Mouse (Mus musculus) forebrain, embryonic 12.5 days (tissue): ENCODE data around the gene Gm21988. TPM values are rescaled to one million over a fixed set of nuclear protein-coding genes. Genes with fewer than 3 reads are reported as not detected.

Experiments used
- ATAC-seq: fragments of 200-750 bp; cut with Nextera tagmentation; 2 replicates; pipeline ENCODE4 v1.8.0; 2017; ENCODE audit warnings: moderate TSS enrichment; ENCODE audit not compliant: low FRiP score
- H3K27ac ChIP-seq: fragments of 300-500 bp; sonication (generic); 2 replicates; pipeline ENCODE4 v1.5.1; 2016; ENCODE audit warnings: mild to moderate bottlenecking
- H3K27me3 ChIP-seq: fragments of 300-500 bp; sonication (generic); 2 replicates; pipeline ENCODE4 v1.6.1; 2016; ENCODE audit warnings: mild to moderate bottlenecking
- H3K36me3 ChIP-seq: fragments of 300-500 bp; sonication (generic); replicated peaks from 2 replicates; pipeline ENCODE4 v1.6.1; 2016; ENCODE audit warnings: mild to moderate bottlenecking
- H3K4me1 ChIP-seq: fragments of 300-500 bp; sonication (generic); 2 replicates; pipeline ENCODE4 v1.6.1; 2016
- H3K4me2 ChIP-seq: fragments of 300-500 bp; sonication (generic); 2 replicates; pipeline ENCODE4 v1.6.1; 2016; ENCODE audit warnings: mild to moderate bottlenecking, moderate library complexity
- H3K4me3 ChIP-seq: fragments of 300-500 bp; sonication (generic); replicated peaks from 2 replicates; pipeline ENCODE4 v1.5.1; 2016; ENCODE audit warnings: mild to moderate bottlenecking
- H3K9ac ChIP-seq: fragments of 300-500 bp; sonication (generic); 2 replicates; pipeline ENCODE4 v1.6.1; 2016; ENCODE audit warnings: mild to moderate bottlenecking
- H3K9me3 ChIP-seq: fragments of 300-500 bp; sonication (generic); 2 replicates; pipeline ENCODE4 v1.6.1; 2016
- WGBS: fragments of 180-500 bp; shearing (Covaris S2); methylation state at CpG from one replicate; pipeline ENCODE4 v1.1.7; 2016; 5-methylcytosine and 5-hydroxymethylcytosine counted together
- polyA plus RNA-seq: library from polyadenylated mRNA; unstranded; fragments of >200 nt; fragmentation: Nextera tagmentation; extraction: Ambion mirVana; gene quantifications from 2 replicates; pipeline ENCODE4 v1.2.1, GENCODE M21; 2016

Gene Gm21988
- polyA plus RNA-seq: 9.4 and 11.2 TPM in 2 replicates

GRCm38 (mm10) chr11:70239541-70240279 lies at the start of gene Gm21988, which contains the start of gene Rnasek:
Gm21988 (minus strand) TSS chr11:70239830.
Rnasek (minus strand) TSS chr11:70239842.
- under 1% methylated on average over 31 of the region's 35 CpGs for WGBS
- Histone ChIP-seq H3K9me3 (no peaks in the 10 kb centered on the region), H3K36me3 (peaks cover 13% of the 10 kb centered on the region), H3K4me2 (peak within 1 kb of the TSS; percentile 98), H3K4me1 (peaks cover 34% of the 10 kb centered on the region), H3K4me3 (peak within 1 kb of the TSS; percentile 89), H3K27ac (peak within 1 kb of the TSS; percentile 82), H3K9ac (peak within 1 kb of the TSS; percentile 85), H3K27me3 (peaks cover 7% of the 10 kb centered on the region)
- ATAC-seq: peak; percentile 62

DNA sequence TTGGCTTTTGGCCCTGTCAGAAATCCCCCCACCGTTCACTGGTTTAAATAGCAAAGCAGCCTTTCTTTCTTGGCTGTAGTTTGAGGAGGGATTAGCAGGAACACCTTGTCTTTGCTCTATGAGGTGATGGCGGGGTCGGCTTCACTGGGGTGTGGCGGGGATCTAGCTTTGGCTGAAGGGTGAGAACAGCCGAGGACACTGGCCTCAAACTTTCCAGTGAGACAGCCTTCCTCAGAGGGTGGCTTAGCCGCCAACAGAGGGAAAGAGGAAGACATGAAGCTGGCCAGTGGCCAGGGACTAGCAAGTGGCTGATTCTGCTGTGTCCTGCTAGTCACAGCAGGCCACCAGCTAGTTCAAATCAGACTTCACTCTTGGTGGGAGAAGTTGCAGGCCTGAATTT lies 49.6 kb upstream of the Gm21988 start:
- no peak for ATAC-seq
- H3K4me1 ChIP-seq: no peaks in the 10 kb centered on the region
- no peak overlapping the region for H3K9ac ChIP-seq
- H3K4me3 ChIP-seq: no peak overlapping the region
- no peaks in the 10 kb centered on the region for H3K27me3 ChIP-seq
- no peaks in the 10 kb centered on the region for H3K36me3 ChIP-seq
- 31% methylated on average over 6 of the region's 6 CpGs for WGBS
- H3K9me3 ChIP-seq: no peaks in the 10 kb centered on the region
- H3K27ac ChIP-seq: no peak overlapping the region
- H3K4me2 ChIP-seq: no peak overlapping the region

- H3K4me3 ChIP-seq: no peak overlapping the region
These were observed 48.5 kb upstream of the Gm21988 start for GRCm38 (mm10) chr11:70288102-70288501.

DNA sequence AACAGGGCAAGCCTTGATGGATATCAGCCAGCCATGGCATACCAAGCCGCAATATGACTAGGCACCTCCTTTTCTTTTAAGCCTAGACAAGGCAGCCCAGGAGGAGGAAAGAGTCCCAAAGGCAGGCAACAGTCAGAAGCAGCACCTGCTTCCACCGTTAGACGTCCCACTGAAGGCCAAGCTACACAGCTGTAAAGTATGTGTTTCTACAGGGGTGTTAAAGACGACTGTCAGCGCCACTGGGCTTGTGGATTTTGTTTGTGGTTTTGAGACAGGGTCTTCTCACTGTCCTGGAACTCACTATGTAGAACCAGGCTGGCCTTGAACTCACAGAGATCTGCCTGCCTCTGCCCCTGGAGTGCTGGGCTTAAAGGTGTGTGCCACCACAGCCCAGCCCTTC lies 46.1 kb upstream of the Gm21988 start:
- Histone ChIP-seq H3K36me3 (no peaks in the 10 kb centered on the region), H3K9me3 (no peaks in the 10 kb centered on the region), H3K4me1 (no peaks in the 10 kb centered on the region), H3K4me3 (no peak overlapping the region), H3K4me2 (no peak overlapping the region), H3K27me3 (no peaks in the 10 kb centered on the region), H3K9ac (no peak overlapping the region), H3K27ac (no peak overlapping the region)
- WGBS: 89% methylated on average over 5 of the region's 5 CpGs
- no peak for ATAC-seq

More at GRCm38 (mm10) chr11:70288102-70288501, 48.5 kb upstream of the Gm21988 start:
- ATAC-seq: no peak
- Histone ChIP-seq H3K9me3 (no peaks in the 10 kb centered on the region), H3K4me1 (no peaks in the 10 kb centered on the region), H3K9ac (no peak overlapping the region), H3K4me2 (no peak overlapping the region), H3K36me3 (no peaks in the 10 kb centered on the region), H3K27ac (no peak overlapping the region), H3K27me3 (no peaks in the 10 kb centered on the region)
- WGBS: 91% methylated on average over 10 of the region's 10 CpGs

- Histone ChIP-seq H3K36me3 (no peaks in the 10 kb centered on the region), H3K4me3 (no peak overlapping the region), H3K27me3 (no peaks in the 10 kb centered on the region), H3K4me2 (no peak overlapping the region), H3K4me1 (no peaks in the 10 kb centered on the region), H3K27ac (no peak overlapping the region), H3K9ac (no peak overlapping the region), H3K9me3 (no peaks in the 10 kb centered on the region)
- ATAC-seq: no peak
- WGBS: 87% methylated on average over 3 of the region's 3 CpGs
These were observed 45.1 kb upstream of the Gm21988 start for GRCm38 (mm10) chr11:70284757-70285156.

DNA sequence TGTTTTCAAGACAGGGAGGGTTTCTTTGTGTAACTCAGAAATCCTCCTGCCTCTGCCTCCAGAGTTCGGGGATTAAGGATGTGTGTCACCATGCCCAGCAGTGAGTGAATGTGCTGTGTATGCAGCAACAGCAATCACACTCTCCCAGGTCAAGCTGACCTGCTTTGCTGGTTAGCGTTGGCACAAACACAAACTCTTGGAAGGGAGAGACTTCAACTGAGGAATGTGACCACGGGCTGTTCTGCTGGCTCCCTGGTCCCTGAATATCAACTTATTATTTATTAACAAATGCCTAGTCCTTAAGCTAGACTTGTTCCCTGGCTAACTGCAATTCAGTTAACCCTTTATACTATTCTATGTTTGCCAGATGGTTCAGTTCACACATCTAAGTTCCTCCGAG lies 44.0 kb upstream of the Gm21988 start:
- Histone ChIP-seq H3K4me2 (no peak overlapping the region), H3K36me3 (no peaks in the 10 kb centered on the region), H3K4me3 (no peak overlapping the region), H3K27me3 (no peaks in the 10 kb centered on the region; the same call in 1 of the 2 replicates), H3K27ac (no peak overlapping the region), H3K9me3 (no peaks in the 10 kb centered on the region), H3K9ac (no peak overlapping the region), H3K4me1 (no peaks in the 10 kb centered on the region)
- no peak for ATAC-seq
- WGBS: 88% methylated on average over 4 of the region's 4 CpGs

- 70% methylated on average over 3 of the region's 3 CpGs for WGBS
- Histone ChIP-seq H3K27me3 (no peaks in the 10 kb centered on the region; the same call in 1 of the 2 replicates), H3K4me2 (no peak overlapping the region), H3K4me3 (no peak overlapping the region), H3K9ac (no peak overlapping the region), H3K4me1 (no peaks in the 10 kb centered on the region), H3K27ac (no peak overlapping the region), H3K9me3 (no peaks in the 10 kb centered on the region), H3K36me3 (no peaks in the 10 kb centered on the region)
- ATAC-seq: no peak
These were observed 40.8 kb upstream of the Gm21988 start for GRCm38 (mm10) chr11:70280441-70280840.

DNA sequence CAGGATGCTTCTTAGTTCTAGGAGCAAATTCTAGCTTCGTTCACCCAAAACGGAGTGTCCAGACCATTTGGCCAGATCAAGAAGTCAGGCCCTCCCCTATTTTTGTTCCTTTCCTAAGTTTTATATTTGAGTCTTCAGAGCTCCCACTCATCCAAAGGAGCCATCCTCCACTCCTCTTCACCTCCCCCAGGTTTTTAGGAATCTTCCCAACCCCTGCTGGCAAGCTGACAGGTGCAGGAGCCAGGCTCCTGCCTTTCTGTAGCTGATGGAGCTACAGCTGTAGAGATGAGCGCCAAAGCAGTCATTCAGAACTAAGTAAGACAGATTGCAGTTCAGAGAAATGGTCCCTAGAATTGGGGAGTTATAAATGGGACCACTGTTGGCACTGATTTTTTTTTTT lies 39.3 kb upstream of the Gm21988 start:
- H3K4me1 ChIP-seq: no peaks in the 10 kb centered on the region
- no peak overlapping the region for H3K4me2 ChIP-seq
- no peak overlapping the region for H3K9ac ChIP-seq

GRCm38 (mm10) chr11:70271641-70272040 lies 32.0 kb upstream of the Gm21988 start:
- Histone ChIP-seq H3K4me1 (no peaks in the 10 kb centered on the region), H3K36me3 (no peaks in the 10 kb centered on the region), H3K9ac (no peak overlapping the region), H3K27ac (no peak overlapping the region), H3K9me3 (no peaks in the 10 kb centered on the region), H3K4me2 (no peak overlapping the region), H3K27me3 (0 out of 2 replicates have a peak, but pooled peaks cover 4% of the 10 kb centered on the region), H3K4me3 (no peak overlapping the region)
- ATAC-seq: no peak
- 86% methylated on average over 7 of the region's 7 CpGs for WGBS

More for the DNA sequence above, 39.3 kb upstream of the Gm21988 start:
- Histone ChIP-seq H3K9me3 (no peaks in the 10 kb centered on the region), H3K4me3 (no peak overlapping the region), H3K27ac (no peak overlapping the region), H3K27me3 (no peaks in the 10 kb centered on the region; the same call in 1 of the 2 replicates), H3K36me3 (no peaks in the 10 kb centered on the region)
- no peak for ATAC-seq
- 88% methylated on average over 3 of the region's 3 CpGs for WGBS

DNA sequence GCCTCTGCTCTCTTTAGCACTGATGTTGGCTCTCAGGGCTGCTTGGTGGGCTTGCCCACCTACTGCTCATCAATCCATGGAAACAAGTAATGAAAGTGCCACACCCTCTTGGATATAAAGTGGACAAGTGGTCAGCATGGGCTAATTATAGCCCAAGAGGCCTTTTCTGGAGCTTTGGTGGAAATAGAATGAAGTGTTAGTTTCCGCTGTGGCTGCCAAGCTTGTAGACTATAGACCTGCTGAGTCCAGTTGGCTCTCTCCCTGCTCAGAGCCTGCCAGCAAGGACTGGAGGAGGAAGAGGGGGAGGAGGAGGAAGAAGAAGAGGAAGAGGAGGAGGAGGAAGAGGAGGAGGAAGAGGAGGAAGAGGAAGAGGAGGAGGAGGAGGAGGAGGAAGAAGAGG lies 26.8 kb upstream of the Gm21988 start:
- Histone ChIP-seq H3K27me3 (peaks cover 9% of the 10 kb centered on the region; the same call in 1 of the 2 replicates), H3K9me3 (no peaks in the 10 kb centered on the region), H3K27ac (no peak overlapping the region), H3K4me3 (no peak overlapping the region), H3K4me2 (no peak overlapping the region), H3K36me3 (no peaks in the 10 kb centered on the region), H3K4me1 (no peaks in the 10 kb centered on the region), H3K9ac (no peak overlapping the region)
- ATAC-seq: no peak
- WGBS: 74% methylated on average over 1 of the region's 1 CpGs

DNA sequence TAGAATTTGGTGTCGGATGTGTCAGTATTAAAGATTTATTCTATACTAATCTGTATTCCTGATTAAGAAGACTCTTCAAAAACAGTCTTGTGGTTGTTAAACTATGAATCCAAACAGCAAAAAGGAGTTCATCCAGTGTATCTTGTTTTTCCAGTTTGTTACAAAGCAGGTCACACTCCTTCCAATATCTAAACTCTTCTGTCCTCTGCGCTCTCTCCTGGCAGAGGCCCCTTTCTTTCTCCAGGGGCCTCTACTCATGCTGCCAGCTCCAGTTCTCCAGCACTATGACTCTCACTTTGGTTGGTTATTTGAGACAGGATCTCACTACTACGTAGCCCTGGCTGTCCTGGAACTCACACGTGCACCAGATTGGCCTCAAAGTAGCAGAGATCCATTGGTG lies 26.2 kb upstream of the Gm21988 start:
- Histone ChIP-seq H3K27me3 (peaks cover 8% of the 10 kb centered on the region; the same call in 1 of the 2 replicates), H3K4me1 (no peaks in the 10 kb centered on the region), H3K27ac (no peak overlapping the region), H3K9ac (no peak overlapping the region), H3K4me2 (no peak overlapping the region), H3K4me3 (no peak overlapping the region), H3K9me3 (no peaks in the 10 kb centered on the region), H3K36me3 (no peaks in the 10 kb centered on the region)
- 79% methylated on average over 4 of the region's 4 CpGs for WGBS
- ATAC-seq: no peak

GRCm38 (mm10) chr11:70265252-70265651 lies 25.6 kb upstream of the Gm21988 start:
- no peak for ATAC-seq
- Histone ChIP-seq H3K4me3 (no peak overlapping the region), H3K27ac (no peak overlapping the region), H3K9me3 (no peaks in the 10 kb centered on the region), H3K4me1 (no peaks in the 10 kb centered on the region), H3K4me2 (no peak overlapping the region), H3K9ac (no peak overlapping the region), H3K27me3 (peaks cover 8% of the 10 kb centered on the region; the same call in 1 of the 2 replicates), H3K36me3 (no peaks in the 10 kb centered on the region)
- WGBS: 63% methylated on average over 3 of the region's 3 CpGs

- no peak overlapping the region for H3K9ac ChIP-seq
- no peak overlapping the region for H3K27ac ChIP-seq
- peaks cover 33% of the 10 kb centered on the region for H3K27me3 ChIP-seq
- WGBS: 91% methylated on average over 4 of the region's 4 CpGs
- no peaks in the 10 kb centered on the region for H3K9me3 ChIP-seq
- ATAC-seq: no peak
- no peak overlapping the region for H3K4me3 ChIP-seq
- H3K36me3 ChIP-seq: no peaks in the 10 kb centered on the region
- no peak overlapping the region for H3K4me2 ChIP-seq
- peaks cover 12% of the 10 kb centered on the region; the same call in 1 of the 2 replicates for H3K4me1 ChIP-seq
These were observed 19.4 kb upstream of the Gm21988 start for GRCm38 (mm10) chr11:70259035-70259434.
